Mouse (Mus musculus) right cerebral cortex, postnatal 4 days (tissue): ENCODE results near the gene Zfp629.
"Not testable (repeated sequence)": the region's sequence is repeated elsewhere in the genome, so short reads cannot be mapped to it uniquely, and the experiment has no call there.

Source experiments
- DNase-seq: peaks from one replicate; pipeline ENCODE4 v3.0.0-alpha.2; 2022

Zfp629 gene

DNA sequence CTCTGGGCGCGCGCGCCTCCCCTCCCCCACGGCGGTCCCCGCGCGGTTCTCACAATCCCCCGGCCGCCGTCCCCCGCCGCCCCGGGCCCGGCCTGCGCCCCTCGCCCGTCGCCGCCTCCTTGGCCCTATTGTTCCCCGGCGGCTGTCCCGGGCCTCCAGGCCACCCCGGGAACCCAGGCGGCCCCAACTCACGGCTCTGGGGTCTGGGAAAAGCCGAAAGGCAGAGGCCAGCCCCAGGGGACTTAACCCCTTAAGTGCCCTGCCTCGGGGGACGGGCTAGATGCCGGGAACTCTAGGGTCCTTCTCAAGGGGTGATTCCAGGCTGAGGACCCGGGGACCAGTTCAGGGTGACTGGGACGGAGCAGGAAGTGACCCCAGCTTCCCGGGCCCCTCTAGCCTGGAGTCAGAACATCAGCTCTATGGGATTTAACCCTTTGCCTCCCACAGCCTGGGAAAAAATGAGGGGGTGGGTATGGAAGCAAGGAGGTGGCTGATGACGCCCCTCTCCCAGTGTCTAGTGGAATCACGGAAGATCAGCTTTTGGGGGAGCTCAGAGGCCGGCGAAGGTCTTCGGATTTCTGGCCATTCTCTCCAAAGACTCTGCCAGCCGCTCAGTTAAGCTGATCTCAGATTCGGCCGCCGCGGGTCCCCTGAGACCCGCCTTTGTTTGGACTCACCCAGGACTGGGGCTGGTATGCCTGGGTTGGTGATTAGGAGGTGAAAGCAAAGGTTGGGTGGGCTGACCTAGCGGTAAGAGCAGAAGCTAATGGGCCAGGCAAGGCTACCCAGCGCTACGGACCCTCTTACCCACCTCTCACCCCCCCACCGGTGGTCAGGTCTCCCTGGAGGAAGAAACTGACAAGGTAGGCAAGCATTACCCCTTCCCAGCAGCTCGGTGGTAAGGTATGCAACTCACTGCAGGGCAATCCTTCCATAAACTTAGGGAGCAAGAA lies at the start of gene Zfp629:
TSS of gene Zfp629 (minus strand) at position 907 of the 953 bp plus-strand sequence.
- peak; percentile 76 for DNase-seq

DNA sequence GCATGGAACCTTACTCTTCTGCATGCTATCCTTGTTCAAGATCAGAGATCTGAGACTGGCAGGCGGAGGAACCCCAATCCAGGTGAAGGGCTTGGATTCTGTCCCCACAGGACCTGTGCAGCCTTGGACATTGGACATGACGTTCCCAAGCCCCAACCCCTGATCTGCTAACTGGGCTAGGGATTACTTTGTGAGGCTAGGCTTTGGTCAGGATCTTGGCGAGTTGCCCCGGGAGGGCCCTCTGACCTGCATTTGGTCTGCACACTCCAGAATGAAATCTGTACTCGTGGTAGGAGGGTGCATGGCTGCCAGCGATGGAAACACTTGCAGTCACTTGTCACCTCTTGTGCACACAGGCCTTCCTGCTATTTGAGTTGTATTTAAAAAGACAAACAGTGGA lies 47.3 kb upstream of the Zfp629 start:
- no peak for DNase-seq

DNA sequence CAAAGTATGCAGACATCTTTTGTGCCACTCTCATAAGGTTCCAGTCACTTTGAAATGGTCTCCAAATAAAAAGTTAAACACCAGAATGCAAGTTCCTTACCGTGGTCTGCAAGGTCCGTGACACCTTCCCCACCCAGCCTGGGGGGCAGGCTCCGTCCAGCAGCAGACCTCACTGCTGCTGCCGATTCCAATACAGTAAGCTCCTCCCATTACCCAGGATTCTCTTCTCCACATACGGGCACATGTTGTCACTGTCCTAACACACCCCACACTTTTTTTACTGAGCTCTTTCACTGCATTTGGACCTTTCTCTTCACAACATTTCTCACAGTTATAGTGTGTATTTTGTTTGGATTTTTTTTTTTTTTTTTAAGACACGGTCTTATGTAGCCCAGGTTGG lies 46.2 kb upstream of the Zfp629 start:
- DNase-seq, result no peak

DNA sequence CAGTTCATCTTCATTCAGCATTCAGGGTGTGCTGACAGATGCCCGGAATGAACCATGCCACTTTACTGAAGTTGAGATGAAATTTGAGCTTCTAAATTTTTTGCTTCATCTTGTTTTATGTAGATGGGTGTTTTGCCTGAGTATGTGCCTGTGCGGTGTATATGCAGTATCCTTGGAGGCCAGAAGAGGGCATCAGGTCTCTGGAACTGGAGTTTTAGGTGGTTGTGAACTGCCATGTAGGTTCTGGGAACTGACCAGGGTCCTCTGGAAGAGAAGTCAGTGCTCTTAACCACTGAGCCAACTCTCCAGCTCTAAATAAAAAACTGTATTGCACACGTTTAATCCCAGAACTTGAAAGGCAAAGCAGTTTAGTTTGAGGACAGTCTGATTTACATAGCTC lies 45.3 kb upstream of the Zfp629 start:
- DNase-seq, result no peak

DNA sequence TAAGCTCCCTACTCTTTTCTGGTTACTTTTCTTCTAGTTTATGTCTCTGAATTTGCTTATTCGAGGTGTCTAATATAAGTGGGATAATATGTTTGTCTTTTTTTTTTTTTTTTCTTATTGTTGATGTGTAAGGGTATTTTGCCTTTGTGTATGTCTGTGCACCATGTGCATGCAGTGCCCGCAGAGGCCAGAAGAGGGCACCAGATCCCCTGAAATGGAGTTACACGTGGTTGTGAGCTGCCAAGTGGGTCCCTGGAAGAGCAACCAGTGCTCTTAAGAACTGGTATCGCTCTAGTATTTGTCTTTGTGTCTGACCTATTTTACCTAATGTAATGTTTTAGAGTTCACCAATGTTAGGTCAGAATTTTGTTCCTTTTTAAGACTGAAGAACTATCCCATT lies 41.3 kb upstream of the Zfp629 start:
- peak; percentile 82 for DNase-seq

DNA sequence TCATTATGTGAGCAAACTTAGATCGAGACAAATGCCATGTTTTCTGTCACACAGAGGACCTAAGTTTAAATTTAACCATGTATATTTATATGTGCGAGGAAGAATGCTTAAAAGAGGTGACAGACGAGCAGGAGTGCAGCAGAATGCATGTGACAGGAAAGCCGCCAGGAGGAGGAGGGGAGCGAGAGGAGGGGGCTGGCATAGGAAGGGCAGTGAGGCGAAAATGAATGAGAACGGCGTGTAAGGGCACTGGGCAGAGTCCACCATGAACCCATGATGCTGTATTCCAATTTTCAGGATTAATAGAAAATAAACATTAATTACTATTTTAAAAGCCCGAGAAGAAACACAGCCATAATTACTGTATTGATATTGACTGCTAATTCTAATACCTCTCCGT lies 38.7 kb upstream of the Zfp629 start:
- DNase-seq, result no peak

DNA sequence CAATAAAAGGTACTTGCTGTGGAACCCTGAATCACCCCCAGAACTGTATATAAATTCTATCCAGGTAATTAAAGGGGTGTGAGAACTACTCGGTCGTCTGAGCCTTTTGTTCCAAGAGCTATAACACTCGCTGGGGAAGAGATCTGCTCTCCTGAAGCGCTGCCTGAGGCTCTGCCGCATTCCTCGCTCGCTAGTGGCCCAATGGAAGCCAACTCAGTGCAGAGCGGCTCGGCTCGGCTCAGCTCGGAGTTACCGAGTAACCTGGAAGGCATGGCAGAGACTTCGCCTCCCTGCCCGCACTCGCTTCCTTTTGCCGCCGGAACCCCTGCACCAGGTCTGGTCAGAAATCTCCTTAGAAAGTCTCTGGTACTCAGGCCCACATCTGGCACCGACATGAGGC lies 36.5 kb upstream of the Zfp629 start:
- DNase-seq, result no peak

DNA sequence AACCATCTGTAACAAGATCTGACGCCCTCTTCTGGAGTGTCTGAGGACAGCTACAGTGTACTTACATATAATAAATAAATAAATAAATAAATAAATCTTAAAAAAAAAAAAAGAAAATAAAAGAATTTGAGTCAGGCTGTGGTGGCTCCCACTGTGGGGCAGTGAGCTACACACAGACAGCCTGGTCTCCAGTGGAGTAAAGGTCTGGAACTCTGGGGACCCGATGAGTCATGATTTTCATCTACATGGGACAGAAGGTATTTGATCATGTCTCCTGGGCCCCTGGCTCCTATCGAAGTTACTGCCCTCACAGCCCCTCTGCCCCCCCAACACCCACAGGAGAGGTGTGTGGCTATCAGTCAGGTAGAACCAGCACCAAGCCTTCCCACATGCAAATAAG lies 36.0 kb upstream of the Zfp629 start:
- no peak for DNase-seq

DNA sequence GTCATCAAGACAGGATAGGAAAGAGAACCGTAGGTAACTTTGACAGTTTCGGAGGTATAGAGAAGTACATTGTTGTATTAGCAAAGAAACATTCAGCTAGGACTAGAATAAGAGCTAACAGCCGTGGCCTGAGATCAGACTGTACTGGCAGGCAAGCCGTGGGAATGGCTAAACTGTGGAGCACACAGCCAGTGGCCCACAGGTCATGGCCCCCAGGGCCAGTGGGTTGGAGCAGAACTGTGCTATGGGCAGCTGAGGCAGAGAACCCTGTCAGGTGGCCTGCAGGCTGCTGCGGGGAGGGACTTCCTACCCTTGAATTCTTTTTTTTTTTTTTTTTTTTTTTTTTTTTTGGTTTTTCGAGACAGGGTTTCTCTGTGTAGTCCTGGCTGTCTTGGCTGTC lies 33.6 kb upstream of the Zfp629 start:
- no peak for DNase-seq

DNA sequence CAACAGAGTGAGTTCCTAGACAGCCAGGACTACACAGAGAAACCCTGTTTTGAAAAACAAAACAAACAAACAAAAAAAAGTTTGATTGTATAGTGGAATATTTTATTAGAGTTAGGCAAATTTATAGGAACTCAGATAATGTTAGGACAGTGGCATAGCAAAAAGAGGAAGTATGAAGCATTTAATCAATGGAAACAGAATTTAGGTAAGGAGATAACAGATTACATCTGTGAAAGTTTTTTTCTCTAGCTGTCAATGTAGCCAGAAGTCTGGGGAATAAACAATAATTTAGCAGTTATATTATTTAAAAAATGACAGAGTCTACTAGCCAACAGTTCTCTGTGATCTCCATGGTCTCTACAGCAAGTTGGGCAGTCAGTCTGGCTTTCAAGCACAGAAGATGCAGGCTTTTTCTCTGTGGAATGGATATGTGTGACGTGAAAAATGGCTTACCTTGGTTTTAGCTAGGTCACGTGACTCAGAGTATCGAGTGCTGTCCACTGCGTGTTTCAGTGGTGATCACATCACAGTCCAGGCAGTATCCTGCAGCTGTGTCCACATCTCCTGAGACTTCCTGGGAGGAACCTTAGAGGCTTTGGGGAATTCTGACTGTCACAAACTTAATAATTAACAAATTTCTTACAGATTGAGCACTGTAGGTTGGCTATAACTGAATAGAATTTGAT lies 33.1 kb upstream of the Zfp629 start:
- no peak for DNase-seq

DNA sequence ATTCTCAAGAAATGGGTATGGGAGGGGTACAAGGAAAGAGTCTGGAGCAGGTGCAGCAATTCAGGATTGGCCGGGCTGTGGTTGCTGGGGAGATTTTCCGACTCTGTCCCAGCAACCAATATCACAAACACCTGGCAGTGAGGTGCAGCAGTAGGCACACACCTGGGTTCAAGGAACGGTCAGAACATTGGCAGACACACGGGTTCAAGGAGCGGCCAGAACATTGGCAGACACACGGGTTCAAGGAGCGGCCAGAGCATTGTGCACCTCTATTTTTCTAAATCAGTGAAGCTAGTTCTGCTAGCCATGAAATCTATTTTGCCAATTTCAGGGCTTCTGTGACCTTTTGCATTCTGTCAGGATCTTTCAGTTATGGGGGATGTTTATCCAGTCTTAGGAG lies 32.0 kb upstream of the Zfp629 start:
- not testable (repeated sequence) for DNase-seq

DNA sequence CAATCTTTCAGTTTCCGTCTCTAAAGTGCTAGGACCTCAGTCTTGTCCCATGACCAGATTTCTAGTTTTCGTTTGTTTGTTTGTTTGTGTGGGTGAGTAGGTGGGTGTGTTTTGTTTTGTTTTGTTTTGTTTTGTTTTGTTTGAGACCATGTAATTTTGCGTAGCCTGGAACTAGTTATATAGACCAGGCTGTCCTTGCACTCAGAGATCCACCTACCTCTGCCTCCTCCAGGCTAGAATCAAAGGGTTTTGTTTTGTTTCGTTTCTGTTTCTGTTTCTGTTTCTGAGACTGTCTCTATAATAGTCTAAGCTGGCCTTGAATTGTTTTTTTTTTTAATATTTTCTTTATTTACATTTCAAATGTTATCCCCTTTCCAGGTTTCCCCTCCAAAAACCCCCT lies 30.8 kb upstream of the Zfp629 start:
- no peak for DNase-seq

DNA sequence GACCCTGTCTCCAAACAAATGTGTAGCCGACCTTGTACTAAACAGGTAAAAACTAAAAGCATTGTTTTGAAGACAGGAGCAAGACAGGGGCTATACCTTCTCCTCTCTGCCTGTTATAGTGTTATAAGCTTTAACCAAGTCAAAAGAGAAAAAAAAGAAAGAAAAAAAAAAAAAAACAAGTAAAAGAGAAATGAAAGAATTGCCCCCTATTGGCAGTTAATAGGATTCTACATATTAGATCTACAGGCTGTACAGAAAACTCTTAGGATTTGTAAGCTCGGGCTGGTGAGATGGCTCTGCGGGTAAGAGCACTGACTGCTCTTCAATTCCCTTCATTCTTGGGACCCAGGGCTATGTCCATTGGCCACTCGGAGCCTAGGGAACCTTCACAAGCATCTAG lies 26.7 kb upstream of the Zfp629 start:
- DNase-seq, result no peak

DNA sequence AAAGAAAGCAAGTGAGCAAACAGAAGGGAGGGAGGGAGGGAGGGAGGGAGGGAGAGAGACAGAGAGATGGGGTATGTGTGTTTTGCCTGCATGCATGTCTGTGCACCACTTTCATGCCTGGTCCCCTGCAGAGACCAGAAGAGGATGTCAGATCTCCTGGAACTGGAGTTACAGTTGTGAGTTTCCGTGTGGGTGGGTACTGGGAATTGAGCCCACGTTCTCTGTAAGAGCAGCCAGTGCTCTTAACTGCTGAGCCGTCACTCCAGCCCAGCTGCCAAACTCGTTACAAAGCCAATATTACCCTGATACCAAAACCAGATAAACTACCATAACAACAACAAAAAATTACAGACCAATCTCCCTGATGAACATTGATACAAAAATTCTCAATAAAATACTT lies 25.7 kb upstream of the Zfp629 start:
- DNase-seq, result no peak

DNA sequence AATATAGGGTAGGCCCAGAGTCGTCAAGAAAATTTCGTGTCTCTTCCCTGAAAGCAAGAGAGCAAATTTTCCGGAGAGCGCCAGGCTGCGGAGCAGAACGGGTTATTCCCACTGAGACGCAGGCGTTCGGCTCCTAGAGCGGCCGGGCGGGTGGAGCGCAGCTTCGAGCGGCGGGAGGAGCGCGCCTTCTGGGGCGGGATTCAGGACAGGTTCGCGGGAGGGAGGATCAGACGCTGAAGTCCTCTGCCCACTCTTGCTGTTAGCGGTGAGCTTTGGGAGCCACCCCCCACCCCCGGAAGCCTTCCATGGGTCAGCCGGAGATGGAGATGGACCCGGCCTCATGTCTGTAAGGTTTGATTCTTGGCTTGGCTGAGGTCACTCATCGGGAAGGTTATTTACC lies 21.4 kb upstream of the Zfp629 start:
- peak; percentile 79 for DNase-seq

DNA sequence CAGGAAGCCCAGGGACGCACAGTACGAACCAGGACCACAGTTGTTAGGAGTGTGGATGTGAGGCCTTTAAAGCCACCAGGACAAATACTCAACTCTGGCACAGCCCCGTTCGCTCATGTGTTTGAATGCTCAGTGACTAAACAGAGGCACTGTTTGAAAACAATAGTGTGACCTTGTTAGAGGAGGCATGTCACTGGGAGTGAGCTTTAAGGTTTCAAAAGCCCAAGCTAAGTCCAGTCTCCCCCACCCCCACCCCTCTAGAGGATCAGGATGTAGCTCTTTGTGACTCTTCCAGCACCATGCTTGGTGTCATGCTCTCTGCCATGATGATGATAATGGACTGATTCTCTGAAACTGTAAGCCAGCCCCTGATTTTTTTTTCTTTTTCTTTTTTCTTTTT lies 15.8 kb upstream of the Zfp629 start:
- no peak for DNase-seq

DNA sequence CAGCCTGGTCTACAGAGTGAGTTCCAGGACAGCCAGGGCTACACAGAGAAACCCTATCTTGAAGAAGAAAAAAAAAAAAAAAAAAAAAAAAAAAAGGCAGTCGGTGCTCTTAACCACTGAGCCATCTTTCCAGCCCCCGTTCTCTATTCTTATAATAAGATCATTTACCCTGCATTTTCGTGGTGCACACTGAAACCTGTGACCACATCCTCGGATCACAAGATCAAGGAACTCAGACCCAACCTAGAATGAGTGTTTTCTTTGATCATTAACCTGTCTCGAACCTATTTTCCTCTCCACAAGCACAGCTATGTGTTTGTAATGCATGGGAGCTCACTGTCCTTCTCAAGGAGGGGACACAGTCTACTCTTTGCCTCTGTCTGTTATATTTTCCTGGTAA lies 13.0 kb upstream of the Zfp629 start:
- DNase-seq, result no peak

DNA sequence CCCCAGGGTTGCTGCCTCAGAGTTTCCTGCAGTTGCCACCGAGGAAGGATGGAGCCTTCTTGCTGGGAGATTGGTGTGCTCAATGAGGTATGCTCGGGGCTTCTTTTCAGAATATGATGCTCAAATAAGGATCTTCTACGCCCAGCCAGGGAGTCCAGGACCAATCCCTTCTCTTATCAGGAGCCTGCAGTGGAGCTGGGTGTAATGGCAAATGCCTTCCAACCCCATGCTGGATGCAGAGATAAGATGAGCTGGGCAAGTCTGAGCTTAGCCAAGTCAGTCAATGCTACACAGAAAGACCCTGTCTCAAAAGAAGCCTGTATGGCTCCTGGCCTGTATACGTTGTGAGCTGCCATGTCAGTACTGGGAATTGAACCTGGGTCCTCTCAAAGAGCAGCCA lies 10.9 kb upstream of the Zfp629 start:
- DNase-seq, result no peak

DNA sequence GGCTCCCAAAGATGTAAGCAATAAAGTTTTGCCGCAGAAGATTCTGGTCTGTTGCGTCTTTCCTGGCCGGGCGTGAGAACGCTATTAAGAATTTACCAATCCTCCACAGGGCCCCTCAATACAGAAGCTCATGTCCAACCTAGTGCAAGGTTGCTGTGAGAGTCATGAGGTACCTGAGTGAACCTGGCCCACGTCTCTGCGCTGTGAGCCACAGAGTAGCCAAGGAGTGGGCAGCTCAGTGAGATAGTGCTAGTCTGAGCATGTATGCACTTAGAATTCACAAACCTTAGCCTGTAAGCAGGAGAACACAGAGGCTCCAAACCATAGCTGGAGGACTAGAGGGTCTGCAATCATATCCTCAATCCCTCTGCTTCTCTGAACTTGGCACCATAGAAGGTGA lies 10.4 kb upstream of the Zfp629 start:
- DNase-seq, result no peak

DNA sequence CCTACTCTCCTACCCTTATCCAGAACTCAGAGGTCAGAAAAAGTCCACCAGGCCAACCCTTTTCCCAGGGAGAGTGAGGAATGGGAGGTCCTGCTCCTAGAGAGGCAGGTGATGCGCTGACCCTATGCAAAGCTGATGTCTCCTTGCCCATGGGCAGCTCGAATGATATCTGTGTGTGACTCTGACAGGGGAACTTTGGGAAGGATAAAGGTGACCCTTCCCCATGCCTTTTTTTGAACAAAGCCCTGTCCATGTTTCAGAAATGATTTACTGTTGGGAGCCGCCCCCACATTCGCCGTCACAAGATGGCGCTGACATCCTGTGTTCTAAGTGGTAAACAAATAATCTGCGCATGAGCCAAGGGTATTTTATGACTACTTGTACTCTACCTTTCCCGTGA lies 2.8 kb upstream of the Zfp629 start:
- DNase-seq, result not testable (repeated sequence)

DNA sequence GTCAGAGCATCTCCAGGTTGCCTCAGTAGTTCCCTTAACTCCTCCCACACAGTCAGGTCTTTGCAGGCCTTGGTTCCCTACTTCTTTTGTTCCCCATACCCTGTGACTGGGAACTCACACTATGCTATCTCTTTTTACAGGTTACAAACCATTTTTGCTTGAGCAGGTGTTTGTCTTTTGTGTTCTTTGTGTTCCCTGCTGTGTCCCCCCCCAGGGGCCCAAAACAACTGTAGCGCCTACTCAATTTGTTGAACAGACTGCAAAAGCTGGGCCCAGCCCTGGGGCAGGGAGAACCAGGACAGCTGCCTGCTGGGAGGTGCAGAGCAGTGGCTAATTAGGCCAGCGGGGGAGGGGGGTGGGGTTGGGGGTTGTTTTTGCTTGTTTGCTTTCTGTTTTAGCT lies 2.4 kb upstream of the Zfp629 start:
- DNase-seq, result no peak

DNA sequence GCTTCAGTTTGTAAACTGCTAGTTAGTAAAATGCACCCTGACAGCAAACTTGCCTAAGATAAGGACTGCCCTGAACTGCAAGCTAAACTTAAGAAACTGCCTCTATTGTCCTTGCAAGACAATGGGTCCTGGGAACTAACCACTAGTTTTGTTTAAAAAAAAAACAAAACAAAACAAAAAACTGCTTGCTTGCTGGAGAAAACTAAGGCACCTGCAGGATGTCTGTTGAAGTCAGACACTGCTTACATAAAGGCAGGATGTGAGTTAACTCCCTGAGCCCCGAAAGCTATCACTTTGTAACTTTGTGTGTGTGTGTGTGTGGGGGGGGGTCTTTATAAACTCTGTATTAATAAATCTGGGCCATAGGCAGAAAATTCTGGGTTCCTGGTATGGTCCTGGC lies 1.3 kb upstream of the Zfp629 start:
- DNase-seq, result no peak

DNA sequence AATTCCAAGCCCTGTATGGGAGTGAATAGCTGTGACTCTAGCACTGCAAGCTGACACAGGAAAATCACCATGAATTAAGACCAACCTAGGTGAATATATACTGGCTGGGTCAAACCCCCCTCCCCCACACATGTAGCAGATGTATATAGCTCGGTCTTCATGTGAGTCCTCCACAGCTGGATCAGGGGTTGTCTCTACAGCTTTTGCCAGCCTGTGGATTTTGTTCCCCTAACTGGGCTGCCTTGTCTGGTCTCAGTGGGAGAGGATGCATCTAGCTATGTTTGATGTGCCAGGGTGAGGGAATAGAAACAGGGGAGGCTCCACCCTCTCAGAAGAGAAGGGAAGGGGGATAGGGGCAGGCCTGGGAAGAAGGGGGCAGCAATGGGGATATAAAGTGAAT lies 739 bp upstream of the Zfp629 start:
- DNase-seq, result no peak

DNA sequence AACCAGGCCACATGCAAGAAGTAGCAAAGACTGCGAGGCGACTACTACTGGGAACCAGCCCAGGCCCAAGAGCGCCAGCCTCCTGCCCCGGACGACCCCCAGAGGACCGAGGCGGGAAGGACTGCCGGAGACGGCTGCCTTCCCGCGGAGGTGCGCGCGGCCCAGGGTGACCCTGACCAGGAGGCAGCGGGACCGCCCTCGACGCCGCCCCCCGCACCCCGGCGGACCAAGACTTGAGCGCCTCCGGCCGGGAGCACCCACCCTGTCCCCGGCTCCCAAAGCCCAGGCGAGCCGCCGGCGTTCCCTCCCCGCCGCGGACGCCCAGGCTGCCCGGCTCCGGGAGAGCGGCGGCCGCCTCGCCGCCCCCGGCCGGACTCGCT lies 1.1 kb downstream of the Zfp629 start:
- peak; percentile 33 for DNase-seq

DNA sequence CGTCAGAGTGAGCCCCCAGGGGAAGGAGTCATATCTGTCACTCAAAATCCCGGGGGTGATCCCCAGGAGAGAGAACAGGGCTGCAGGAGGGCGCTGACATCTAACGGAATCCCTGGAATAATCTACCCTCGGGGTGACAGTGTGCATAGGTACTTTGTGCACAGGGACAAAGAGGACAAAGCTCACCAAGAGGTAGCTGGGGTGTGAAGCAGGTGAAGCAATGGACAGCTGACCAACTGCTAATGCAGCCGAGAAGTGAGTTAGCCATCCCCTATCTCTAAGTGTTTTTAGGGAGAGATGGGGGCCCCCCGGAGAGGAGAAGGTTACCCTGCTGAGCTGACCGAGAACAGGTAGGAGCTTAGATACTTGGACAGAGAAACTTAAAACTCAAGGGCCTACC lies 1.5 kb downstream of the Zfp629 start:
- DNase-seq, result no peak
